Mouse (Mus musculus) G1E (cell line): ENCODE results near the gene Tnfrsf13c.

Experiments used
- CTCF ChIP-seq: IDR thresholded peaks from 2 replicates; pipeline ENCODE4 v1.5.1; 2012; ENCODE audit warnings: low read depth, low read length, inconsistent platforms, mixed read lengths
- GATA1 ChIP-seq: IDR thresholded peaks from 2 replicates; pipeline ENCODE4 v1.6.1; 2012; ENCODE audit warnings: borderline replicate concordance, low read length, inconsistent platforms, mixed read lengths
- GATA2 ChIP-seq: IDR thresholded peaks from 2 replicates; pipeline ENCODE4 v1.6.1; 2012; ENCODE audit warnings: low read depth, low read length, inconsistent platforms, borderline replicate concordance
- TAL1 ChIP-seq: conservative IDR thresholded peaks from 2 replicates; pipeline ENCODE4 v1.6.1; 2012; ENCODE audit warnings: low read depth, low read length, inconsistent platforms, mixed read lengths

GRCm38 (mm10) chr15:82268783-82269182, 44.6 kb upstream of the Tnfrsf13c start:
- TF ChIP-seq CTCF (no peak), TAL1 (no peak), GATA2 (no peak), GATA1 (no peak)
